Mouse (Mus musculus): ENCODE data around the gene Emc3. TPM values are rescaled to one million over a fixed set of nuclear protein-coding genes. Genes with fewer than 3 reads are reported as not detected.

Gene Emc3
- polyA plus RNA-seq (2016; fragmentation: Nextera tagmentation; extraction: Ambion mirVana): 76.4 TPM in 2 replicates

DNA sequence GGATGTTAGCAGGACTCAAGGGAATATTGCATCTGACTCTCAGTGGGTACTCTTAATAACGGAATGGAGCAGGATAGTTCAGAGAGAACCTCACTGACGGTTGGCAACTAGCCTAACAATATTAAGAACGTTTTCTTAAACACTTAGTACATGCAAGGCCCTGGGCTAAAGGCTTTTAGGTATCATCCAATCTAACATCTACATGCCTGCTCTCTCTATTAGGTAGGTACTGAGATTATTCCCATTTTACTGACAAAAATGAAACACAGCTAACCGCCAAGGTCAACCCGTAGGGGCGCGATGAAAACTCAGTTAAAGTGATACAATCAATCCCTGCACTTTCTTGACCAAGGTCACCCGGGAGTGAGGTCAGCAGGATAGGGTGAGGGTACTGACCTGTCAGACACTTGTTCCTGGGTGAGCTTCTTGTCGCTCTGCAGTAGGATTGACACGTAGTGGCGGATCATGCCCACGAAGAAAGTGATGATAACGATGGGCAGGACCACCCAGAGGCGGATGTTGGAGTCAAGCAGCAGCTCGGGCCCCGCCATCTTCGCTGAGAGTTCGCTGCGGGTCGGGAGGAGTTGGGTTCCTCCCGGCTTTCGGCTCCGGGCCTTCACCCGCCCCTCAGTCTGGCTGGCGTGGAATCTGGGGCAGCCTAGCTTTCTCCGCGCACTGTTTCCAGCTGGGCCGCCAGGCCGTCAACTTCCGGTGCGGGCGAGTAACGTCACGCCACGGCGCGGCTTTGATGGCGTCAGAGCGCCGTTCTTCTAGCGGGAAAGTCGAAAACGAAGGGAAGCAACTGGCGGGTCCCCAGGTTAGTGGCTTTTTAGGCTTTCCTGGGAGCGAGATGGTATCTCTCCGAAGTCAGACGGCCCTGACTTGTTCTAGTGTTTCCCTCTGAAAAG lies at the start of gene Emc3, which contains the start of gene Fancd2:
TSS of gene Emc3 (minus strand) at position 721 of the 908 bp plus-strand sequence.
TSS of gene Fancd2 (plus strand) at position 751 of the 908 bp plus-strand sequence.
- Histone ChIP-seq H3K9me3 (no peaks in the 10 kb centered on the region), H3K4me2 (peak within 1 kb of the TSS; percentile 76), H3K9ac (replicated peaks) (peak within 1 kb of the TSS; percentile 79), H3K27me3 (no peaks in the 10 kb centered on the region), H3K36me3 (peaks cover 17% of the 10 kb centered on the region; the same call in 1 of the 2 replicates), H3K4me1 (replicated peaks) (peaks cover 13% of the 10 kb centered on the region), H3K27ac (0 out of 2 replicates have a peak within 1 kb of the TSS, but pooled peaks have one; percentile 64), H3K4me3 (replicated peaks) (peak within 1 kb of the TSS; percentile 88)
- 1% methylated on average over 47 of the region's 47 CpGs for WGBS
- ATAC-seq (ENCODE audit: insufficient number of reproducible peaks, insufficient read depth, low FRiP score, low TSS enrichment, low read depth): peak; percentile 85

DNA sequence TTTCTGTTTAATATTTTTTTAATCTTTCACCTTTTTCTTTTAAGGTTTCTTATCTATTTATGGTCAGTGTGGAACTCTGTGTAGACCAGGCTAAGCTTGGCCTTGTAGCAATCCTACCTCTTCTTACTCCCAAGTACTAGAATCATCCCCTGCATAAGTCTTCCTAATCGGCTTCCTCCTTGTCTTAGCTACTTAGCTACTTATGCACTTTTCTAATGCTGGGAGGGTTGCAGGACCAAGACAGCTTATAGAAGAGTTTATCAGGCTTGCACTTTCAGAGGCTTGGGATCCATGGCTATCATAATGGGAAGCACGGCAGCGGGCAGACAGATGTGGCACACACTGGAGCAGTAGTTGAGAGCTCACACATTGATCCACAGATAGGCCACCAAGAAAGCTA lies 47.9 kb upstream of the Emc3 start:
- Histone ChIP-seq H3K4me3 (replicated peaks) (no peak overlapping the region), H3K4me1 (replicated peaks) (no peaks in the 10 kb centered on the region)
- no peak for ATAC-seq (ENCODE audit: insufficient number of reproducible peaks, insufficient read depth, low FRiP score, low TSS enrichment, low read depth)

DNA sequence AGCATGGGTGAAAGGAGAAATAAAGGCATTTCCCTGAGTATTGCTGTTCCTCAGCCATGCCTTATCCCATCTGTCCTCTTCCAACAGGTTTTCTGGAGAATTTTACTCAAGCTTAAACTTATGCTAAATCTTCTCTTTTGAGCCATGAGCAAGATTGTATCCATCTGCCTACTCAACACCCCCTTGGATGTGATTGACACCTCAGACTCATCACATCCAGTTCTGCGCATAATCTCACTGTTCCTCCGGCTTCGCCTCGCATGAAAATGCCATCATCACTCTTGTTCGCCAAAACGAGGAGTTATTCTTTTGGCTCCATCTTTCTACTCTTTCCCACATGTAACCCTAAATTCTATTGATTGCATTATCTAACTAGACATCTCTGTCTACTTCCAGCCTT lies 44.6 kb upstream of the Emc3 start:
- Histone ChIP-seq H3K4me2 (no peak overlapping the region), H3K4me1 (replicated peaks) (no peaks in the 10 kb centered on the region), H3K27ac (no peak overlapping the region), H3K36me3 (peaks cover 44% of the 10 kb centered on the region), H3K9me3 (no peaks in the 10 kb centered on the region), H3K4me3 (replicated peaks) (no peak overlapping the region), H3K9ac (replicated peaks) (no peak overlapping the region), H3K27me3 (no peaks in the 10 kb centered on the region)
- 94% methylated on average over 6 of the region's 6 CpGs for WGBS
- no peak for ATAC-seq (ENCODE audit: insufficient number of reproducible peaks, insufficient read depth, low FRiP score, low TSS enrichment, low read depth)

More for the DNA sequence above, 47.9 kb upstream of the Emc3 start:
- Histone ChIP-seq H3K9ac (replicated peaks) (no peak overlapping the region), H3K9me3 (no peaks in the 10 kb centered on the region), H3K27ac (no peak overlapping the region), H3K27me3 (no peaks in the 10 kb centered on the region), H3K4me2 (no peak overlapping the region), H3K36me3 (peaks cover 36% of the 10 kb centered on the region)
- 91% methylated on average over 3 of the region's 3 CpGs for WGBS

DNA sequence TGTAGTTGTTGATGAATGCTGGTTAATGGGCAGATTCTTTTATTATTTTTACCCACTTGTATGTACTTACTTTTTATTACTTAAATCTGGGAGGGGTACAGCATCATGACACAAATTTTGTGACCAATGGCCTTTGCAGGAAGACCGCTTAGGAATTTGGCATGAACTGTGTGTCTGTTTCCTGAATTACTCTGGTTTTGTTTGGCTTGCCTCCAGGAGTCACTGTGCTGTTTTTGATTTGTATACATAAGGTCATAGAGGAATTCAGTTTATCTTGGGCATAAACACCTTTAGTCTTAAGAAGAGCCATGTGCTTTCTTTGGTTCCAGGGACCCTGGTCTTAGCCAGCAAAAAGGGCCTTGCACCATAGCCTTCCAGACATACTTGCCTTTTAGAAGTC lies 33.1 kb upstream of the Emc3 start:
- WGBS: 70% methylated on average over 1 of the region's 1 CpGs
- H3K4me1 ChIP-seq (replicated peaks): no peaks in the 10 kb centered on the region
- H3K27me3 ChIP-seq: no peaks in the 10 kb centered on the region
- no peak overlapping the region for H3K4me2 ChIP-seq
- H3K4me3 ChIP-seq (replicated peaks): no peak overlapping the region
- ATAC-seq (ENCODE audit: insufficient number of reproducible peaks, insufficient read depth, low FRiP score, low TSS enrichment, low read depth): no peak
- no peaks in the 10 kb centered on the region for H3K9me3 ChIP-seq
- no peak overlapping the region for H3K9ac ChIP-seq (replicated peaks)
- H3K27ac ChIP-seq: 0 out of 2 replicates have a peak overlapping the region, but pooled peaks have one; percentile 45
- peaks cover 52% of the 10 kb centered on the region for H3K36me3 ChIP-seq

DNA sequence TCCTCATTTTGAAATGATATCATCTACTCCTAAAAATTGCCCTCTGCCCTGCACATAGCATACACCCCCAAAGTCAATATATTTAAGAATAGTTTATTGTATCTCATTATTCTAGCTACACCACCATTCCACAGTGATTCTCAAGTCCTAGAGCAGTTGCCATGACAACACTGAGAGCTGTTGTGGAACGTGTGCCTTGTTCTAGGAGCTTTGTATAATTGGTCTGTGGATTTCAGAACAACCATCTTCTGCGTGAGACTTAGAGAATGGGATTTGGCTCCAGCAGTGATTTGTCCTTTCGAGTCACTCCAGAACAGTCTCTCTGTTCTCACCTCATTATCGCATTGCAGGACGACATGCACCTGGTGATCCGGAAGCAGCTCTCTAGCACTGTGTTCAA lies 28.3 kb upstream of the Emc3 start:
- H3K4me2 ChIP-seq: no peak overlapping the region
- no peak for ATAC-seq (ENCODE audit: insufficient number of reproducible peaks, insufficient read depth, low FRiP score, low TSS enrichment, low read depth)
- H3K27ac ChIP-seq: no peak overlapping the region
- peaks cover 34% of the 10 kb centered on the region for H3K36me3 ChIP-seq
- no peak overlapping the region for H3K4me3 ChIP-seq (replicated peaks)
- WGBS: 81% methylated on average over 6 of the region's 6 CpGs
- no peaks in the 10 kb centered on the region for H3K9me3 ChIP-seq
- H3K4me1 ChIP-seq (replicated peaks): no peaks in the 10 kb centered on the region
- H3K27me3 ChIP-seq: no peaks in the 10 kb centered on the region
- no peak overlapping the region for H3K9ac ChIP-seq (replicated peaks)

DNA sequence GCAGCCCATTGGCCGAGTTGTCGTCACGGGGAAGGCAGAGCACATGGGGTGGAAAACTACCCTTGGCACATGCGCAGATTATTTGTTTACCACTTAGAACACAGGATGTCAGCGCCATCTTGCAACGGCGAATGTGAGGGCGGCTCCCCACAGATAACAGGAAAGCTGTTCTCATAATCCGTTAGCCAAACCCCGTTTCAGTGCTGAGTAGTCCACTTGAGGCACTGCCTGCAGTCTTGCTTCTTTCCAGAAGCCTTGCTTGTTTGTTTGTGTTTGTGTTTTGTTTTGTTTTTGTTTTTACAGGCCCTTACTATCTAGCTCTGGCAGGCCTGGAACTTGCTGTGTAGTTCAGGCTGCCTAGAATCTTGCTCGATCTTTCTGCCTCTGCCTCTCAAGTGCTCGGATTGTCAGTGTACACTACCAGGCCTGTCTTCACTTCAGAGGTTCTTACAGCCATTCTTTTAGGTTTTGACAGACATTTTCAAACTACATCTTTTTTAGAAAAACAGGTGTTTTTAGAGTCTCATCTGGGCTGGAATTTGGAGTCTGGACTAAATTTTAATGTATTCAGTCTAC lies 12.5 kb upstream of the Emc3 start:
- Histone ChIP-seq H3K4me1 (replicated peaks) (no peaks in the 10 kb centered on the region), H3K36me3 (peaks cover 32% of the 10 kb centered on the region), H3K4me2 (no peak overlapping the region), H3K27me3 (no peaks in the 10 kb centered on the region), H3K27ac (no peak overlapping the region), H3K4me3 (replicated peaks) (no peak overlapping the region), H3K9me3 (no peaks in the 10 kb centered on the region), H3K9ac (replicated peaks) (no peak overlapping the region)
- no peak for ATAC-seq (ENCODE audit: insufficient number of reproducible peaks, insufficient read depth, low FRiP score, low TSS enrichment, low read depth)
- 93% methylated on average over 10 of the region's 12 CpGs for WGBS

DNA sequence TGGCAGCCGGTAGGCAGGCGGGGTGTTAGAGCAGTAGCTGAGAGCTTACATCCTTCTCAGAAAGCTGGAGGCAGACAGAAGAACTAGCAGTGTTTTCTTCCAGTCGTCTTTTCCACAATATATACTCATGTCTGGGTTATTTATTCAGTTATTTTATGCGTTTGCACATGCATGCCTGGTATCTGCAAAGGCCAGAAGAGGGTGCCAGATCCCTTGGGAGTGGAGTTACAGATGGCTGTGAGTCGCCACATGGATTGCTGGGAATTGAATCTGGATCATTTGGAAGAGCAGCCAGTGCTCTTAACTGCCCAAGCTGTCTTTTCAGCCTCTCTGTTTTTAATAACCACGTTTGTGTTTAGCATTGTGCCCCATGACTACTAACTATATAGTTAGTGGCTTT lies 10.2 kb upstream of the Emc3 start:
- no peaks in the 10 kb centered on the region for H3K9me3 ChIP-seq
- H3K27ac ChIP-seq: no peak overlapping the region
- no peaks in the 10 kb centered on the region for H3K4me1 ChIP-seq (replicated peaks)
- WGBS: 88% methylated on average over 6 of the region's 6 CpGs
- no peak overlapping the region for H3K4me2 ChIP-seq
- H3K4me3 ChIP-seq (replicated peaks): no peak overlapping the region
- H3K36me3 ChIP-seq: peaks cover 29% of the 10 kb centered on the region
- no peak overlapping the region for H3K9ac ChIP-seq (replicated peaks)
- H3K27me3 ChIP-seq: no peaks in the 10 kb centered on the region
- no peak for ATAC-seq (ENCODE audit: insufficient number of reproducible peaks, insufficient read depth, low FRiP score, low TSS enrichment, low read depth)

DNA sequence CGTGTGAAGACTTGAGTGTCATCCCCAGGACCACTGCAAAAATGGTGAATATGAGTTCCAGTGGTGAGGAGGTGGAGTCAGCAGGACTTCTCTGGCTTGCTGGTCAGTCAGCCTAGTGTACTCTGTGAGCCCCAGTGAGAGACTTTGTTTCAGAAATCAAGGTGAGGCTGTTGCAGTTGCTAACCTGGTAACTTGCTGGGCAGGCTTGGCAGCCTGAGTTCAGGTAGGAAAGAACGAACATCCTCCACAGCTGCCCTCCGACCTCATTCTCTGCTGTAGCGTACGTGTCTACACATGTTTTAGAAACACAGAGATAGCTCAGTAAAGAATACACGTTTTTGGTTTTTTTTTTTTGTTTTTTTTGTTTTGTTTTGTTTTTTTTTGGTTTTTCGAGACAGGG lies 3.4 kb upstream of the Emc3 start:
- Histone ChIP-seq H3K4me1 (replicated peaks) (peaks cover 13% of the 10 kb centered on the region), H3K27me3 (no peaks in the 10 kb centered on the region), H3K36me3 (peaks cover 13% of the 10 kb centered on the region), H3K27ac (no peak overlapping the region), H3K4me3 (replicated peaks) (no peak overlapping the region), H3K9ac (replicated peaks) (no peak overlapping the region), H3K9me3 (no peaks in the 10 kb centered on the region), H3K4me2 (no peak overlapping the region)
- ATAC-seq (ENCODE audit: insufficient number of reproducible peaks, insufficient read depth, low FRiP score, low TSS enrichment, low read depth): no peak
- 87% methylated on average over 7 of the region's 7 CpGs for WGBS

DNA sequence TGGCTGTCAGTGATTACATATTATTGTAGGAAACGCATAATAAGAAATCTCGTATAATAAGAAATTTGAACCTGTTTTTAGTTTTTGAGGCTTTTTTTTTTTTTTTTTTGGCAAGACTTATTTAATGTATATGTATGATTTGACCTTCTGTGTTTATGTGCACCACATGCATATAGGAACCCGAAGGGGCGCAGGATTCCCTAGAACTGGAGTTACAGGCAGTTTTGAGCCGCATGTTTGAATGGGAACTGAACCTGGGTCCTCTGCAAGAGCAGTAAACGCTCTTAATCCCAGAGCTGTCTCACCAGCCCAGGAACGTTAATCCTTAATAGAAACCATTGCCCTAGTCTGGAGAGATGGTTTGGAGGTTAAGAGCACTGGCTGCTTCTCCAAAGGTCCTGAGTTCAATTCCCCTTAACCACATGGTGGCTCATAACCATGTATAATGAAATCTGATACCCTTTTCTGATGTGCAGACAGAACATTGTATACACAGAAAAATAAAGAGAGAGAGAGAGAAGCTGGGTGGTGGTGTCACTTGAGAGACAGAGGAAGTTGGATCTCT lies 470 bp upstream of the Emc3 start:
- Histone ChIP-seq H3K9me3 (no peaks in the 10 kb centered on the region), H3K27ac (0 out of 2 replicates have a peak overlapping the region, but pooled peaks have one; percentile 64), H3K27me3 (no peaks in the 10 kb centered on the region), H3K4me3 (replicated peaks) (peak overlapping the region; percentile 88), H3K36me3 (peaks cover 21% of the 10 kb centered on the region), H3K4me2 (peak overlapping the region; percentile 76), H3K9ac (replicated peaks) (peak overlapping the region; percentile 79), H3K4me1 (replicated peaks) (peaks cover 13% of the 10 kb centered on the region)
- WGBS: 11% methylated on average over 7 of the region's 7 CpGs
- no peak for ATAC-seq (ENCODE audit: insufficient number of reproducible peaks, insufficient read depth, low FRiP score, low TSS enrichment, low read depth)

DNA sequence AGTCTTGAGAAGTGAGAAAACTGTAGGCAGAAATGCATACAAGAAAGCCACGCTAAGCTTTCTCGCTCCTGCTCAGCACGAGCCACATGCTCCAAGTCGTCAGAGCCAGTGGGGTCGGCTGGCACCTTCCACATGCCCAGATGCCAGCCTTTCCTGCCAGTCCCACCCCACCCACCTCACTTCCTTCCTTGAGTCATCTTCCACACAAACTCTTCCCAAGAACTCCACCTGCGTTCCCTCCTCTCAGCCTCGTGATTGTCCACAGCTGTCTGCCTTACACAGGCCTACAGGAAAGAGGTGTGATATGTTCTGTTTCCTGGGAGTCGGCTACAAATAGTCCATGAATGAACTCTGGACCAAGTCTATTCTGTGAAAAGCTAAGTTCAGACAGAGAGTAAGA lies 8.0 kb downstream of the Emc3 start:
- no peak overlapping the region for H3K27ac ChIP-seq
- no peak overlapping the region for H3K9ac ChIP-seq (replicated peaks)
- WGBS: 89% methylated on average over 8 of the region's 8 CpGs
- no peak overlapping the region for H3K4me2 ChIP-seq
- H3K4me1 ChIP-seq (replicated peaks): no peaks in the 10 kb centered on the region
- no peaks in the 10 kb centered on the region for H3K27me3 ChIP-seq
- no peaks in the 10 kb centered on the region for H3K9me3 ChIP-seq
- H3K4me3 ChIP-seq (replicated peaks): no peak overlapping the region
- H3K36me3 ChIP-seq: peaks cover 66% of the 10 kb centered on the region
- ATAC-seq (ENCODE audit: insufficient number of reproducible peaks, insufficient read depth, low FRiP score, low TSS enrichment, low read depth): no peak

DNA sequence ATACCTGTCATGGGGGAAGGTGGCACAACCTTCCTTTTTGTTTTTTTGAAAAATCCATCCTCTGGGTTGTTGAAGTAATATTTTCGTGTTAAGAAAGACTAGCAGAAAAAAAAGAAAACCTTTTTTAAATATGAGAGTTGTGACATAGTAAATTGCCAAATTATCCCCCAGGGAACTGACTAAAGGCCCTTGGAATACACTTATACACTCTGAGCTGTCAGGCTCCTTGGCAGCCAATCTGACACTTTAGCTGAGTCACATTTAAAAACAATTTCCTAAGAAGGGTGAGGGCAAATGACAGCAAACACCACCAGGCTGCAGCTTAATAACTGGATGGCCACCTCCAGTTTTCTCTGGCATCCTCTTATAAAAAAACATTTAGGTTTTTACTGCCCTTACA lies 9.1 kb downstream of the Emc3 start:
- no peak for ATAC-seq (ENCODE audit: insufficient number of reproducible peaks, insufficient read depth, low FRiP score, low TSS enrichment, low read depth)
- no peak overlapping the region for H3K9ac ChIP-seq (replicated peaks)
- H3K4me1 ChIP-seq (replicated peaks): no peaks in the 10 kb centered on the region
- no peak overlapping the region for H3K27ac ChIP-seq
- no peaks in the 10 kb centered on the region for H3K9me3 ChIP-seq
- H3K4me2 ChIP-seq: no peak overlapping the region
- H3K4me3 ChIP-seq (replicated peaks): no peak overlapping the region
- WGBS: 86% methylated on average over 1 of the region's 1 CpGs
- no peaks in the 10 kb centered on the region for H3K27me3 ChIP-seq
- peaks cover 69% of the 10 kb centered on the region for H3K36me3 ChIP-seq
